Mouse (Mus musculus) small intestine, adult 2 months (tissue): ENCODE data around the gene Acot11. TPM values are rescaled to one million over a fixed set of nuclear protein-coding genes. Genes with fewer than 3 reads are reported as not detected.
"Not testable (repeated sequence)": the region's sequence is repeated elsewhere in the genome, so short reads cannot be mapped to it uniquely, and the experiment has no call there.

ENCODE experiments used
- H3K27ac ChIP-seq: fragments of 200-500 bp; 2 replicates; pipeline ENCODE4 v1.5.1; 2012; ENCODE audit warnings: low read depth, low read length, control low read depth, inconsistent platforms; ENCODE audit not compliant: insufficient read depth
- H3K27me3 ChIP-seq: fragments of 200-500 bp; 2 replicates; pipeline ENCODE4 v1.6.1; 2012; ENCODE audit warnings: mild to moderate bottlenecking, moderate library complexity, low read length, inconsistent platforms; ENCODE audit not compliant: control insufficient read depth, insufficient read depth
- H3K36me3 ChIP-seq: fragments of 200-500 bp; 2 replicates; pipeline ENCODE4 v1.6.1; 2012; ENCODE audit warnings: mild to moderate bottlenecking, low read length, control low read depth, inconsistent platforms; ENCODE audit not compliant: control insufficient read depth, insufficient read depth
- H3K4me1 ChIP-seq: fragments of 200-500 bp; 2 replicates; pipeline ENCODE4 v1.6.1; 2012; ENCODE audit warnings: low read length, inconsistent platforms, mixed read lengths; ENCODE audit not compliant: control insufficient read depth, insufficient read depth, insufficient read length
- H3K4me3 ChIP-seq: fragments of 200-500 bp; 2 replicates; pipeline ENCODE4 v1.5.1; 2012; ENCODE audit warnings: low read depth, mild to moderate bottlenecking, control low read depth, inconsistent platforms, low read length, moderate library complexity
- CTCF ChIP-seq: fragments of 200-500 bp; IDR thresholded peaks from 2 replicates; pipeline ENCODE4 v1.5.1; 2012; ENCODE audit warnings: low read depth, mild to moderate bottlenecking, control low read depth, inconsistent platforms, low read length, moderate library complexity, mixed read lengths; ENCODE audit not compliant: insufficient replicate concordance, insufficient read length; ENCODE audit errors: extremely low read depth
- POLR2A ChIP-seq: fragments of 200-500 bp; IDR thresholded peaks from 2 replicates; pipeline ENCODE4 v1.6.1; 2012; ENCODE audit warnings: low read depth, mild to moderate bottlenecking, control low read depth, inconsistent platforms, low read length, moderate library complexity
- WGBS: fragments of 180-500 bp; shearing (Covaris S2); methylation state at CpG from one replicate; pipeline ENCODE4 v1.1.7; 2018; 5-methylcytosine and 5-hydroxymethylcytosine counted together
- polyA plus RNA-seq: library from polyadenylated mRNA; depleted of rRNA; stranded (reverse); fragments of >200 nt; gene quantifications from 2 replicates; pipeline ENCODE4 v1.2.3, GENCODE M21; 2012

Acot11 gene
- polyA plus RNA-seq, 1 experiment = 24.9 TPM

- H3K4me1 ChIP-seq = peaks cover 19% of the 10 kb centered on the region
- H3K4me3 ChIP-seq = no peak overlapping the region
- no peak overlapping the region for H3K27ac ChIP-seq
- no peaks in the 10 kb centered on the region for H3K27me3 ChIP-seq
- 53% methylated on average over 3 of the region's 3 CpGs for WGBS
- H3K36me3 ChIP-seq = no peaks in the 10 kb centered on the region
- TF ChIP-seq POLR2A = no peak
- no peak for TF ChIP-seq CTCF
Observed at GRCm38 (mm10) chr4:106737904-106738303, 66.9 kb downstream of the Acot11 start.

GRCm38 (mm10) chr4:106736884-106737283, 67.9 kb downstream of the Acot11 start:
- not testable (repeated sequence) for H3K4me3 ChIP-seq, H3K27me3 ChIP-seq, H3K27ac ChIP-seq, H3K36me3 ChIP-seq
- peaks cover 22% of the 10 kb centered on the region for H3K4me1 ChIP-seq
- 97% methylated on average over 1 of the region's 1 CpGs for WGBS

- Histone ChIP-seq H3K4me1 (peaks cover 28% of the 10 kb centered on the region), H3K36me3 (no peaks in the 10 kb centered on the region), H3K27me3 (no peaks in the 10 kb centered on the region), H3K27ac (peak within 1 kb of the TSS; percentile 63), H3K4me3 (peak within 1 kb of the TSS; percentile 36)
- TF ChIP-seq CTCF (no peak), POLR2A (no peak)
- 30% methylated on average over 4 of the region's 4 CpGs for WGBS
Observed at GRCm38 (mm10) chr4:106733636-106734035, 71.2 kb downstream of the Acot11 start, which contains the start of gene Fam151a. Gene Fam151a (plus strand): TSS chr4:106733889.

GRCm38 (mm10) chr4:106730814-106731213, 74.0 kb downstream of the Acot11 start, which contains the start of gene Mroh7:
Gene Mroh7 (minus strand): TSS chr4:106730925.
- Histone ChIP-seq H3K27me3 (no peaks in the 10 kb centered on the region), H3K36me3 (no peaks in the 10 kb centered on the region), H3K27ac (no peak within 1 kb of the TSS), H3K4me3 (no peak within 1 kb of the TSS), H3K4me1 (peaks cover 28% of the 10 kb centered on the region)
- 16% methylated on average over 7 of the region's 7 CpGs for WGBS
- no peak for TF ChIP-seq POLR2A

GRCm38 (mm10) chr4:106720631-106721030, 84.2 kb downstream of the Acot11 start:
- H3K4me3 ChIP-seq = no peak overlapping the region
- no peak overlapping the region for H3K27ac ChIP-seq
- no peak for TF ChIP-seq CTCF
- no peak for TF ChIP-seq POLR2A
- 38% methylated on average over 4 of the region's 4 CpGs for WGBS
- H3K27me3 ChIP-seq = no peaks in the 10 kb centered on the region; the same call in 1 of the 2 replicates
- H3K36me3 ChIP-seq = no peaks in the 10 kb centered on the region
- H3K4me1 ChIP-seq = no peaks in the 10 kb centered on the region

- no peak for TF ChIP-seq POLR2A
- 86% methylated on average over 6 of the region's 6 CpGs for WGBS
- no peaks in the 10 kb centered on the region for H3K36me3 ChIP-seq
- no peaks in the 10 kb centered on the region; the same call in 1 of the 2 replicates for H3K27me3 ChIP-seq
- H3K4me1 ChIP-seq = no peaks in the 10 kb centered on the region
- no peak overlapping the region for H3K4me3 ChIP-seq
- no peak overlapping the region for H3K27ac ChIP-seq
Observed at GRCm38 (mm10) chr4:106713622-106714021, 91.2 kb downstream of the Acot11 start.

GRCm38 (mm10) chr4:106708408-106708807, 96.4 kb downstream of the Acot11 start:
- H3K27me3 ChIP-seq = no peaks in the 10 kb centered on the region
- H3K27ac ChIP-seq = 0 out of 2 replicates have a peak overlapping the region, but pooled peaks have one; percentile 43
- H3K4me3 ChIP-seq = no peak overlapping the region
- TF ChIP-seq POLR2A (no peak), CTCF (peak; percentile 87; the same call in 1 of the 2 replicates)
- H3K36me3 ChIP-seq = no peaks in the 10 kb centered on the region
- WGBS = 1% methylated on average over 8 of the region's 8 CpGs
- H3K4me1 ChIP-seq = peaks cover 6% of the 10 kb centered on the region

- no peak for TF ChIP-seq CTCF
- no peak for TF ChIP-seq POLR2A
- Histone ChIP-seq H3K27ac (peak overlapping the region; percentile 43; the same call in 1 of the 2 replicates), H3K4me3 (no peak overlapping the region), H3K27me3 (no peaks in the 10 kb centered on the region), H3K36me3 (no peaks in the 10 kb centered on the region), H3K4me1 (peaks cover 6% of the 10 kb centered on the region)
- 10% methylated on average over 5 of the region's 5 CpGs for WGBS
Observed at GRCm38 (mm10) chr4:106707957-106708356, 96.8 kb downstream of the Acot11 start.
